Mouse (Mus musculus) spleen, adult 18-20 months (tissue): ENCODE data around the gene Scd3.

ENCODE experiments used
- DNase-seq, 2 experiments: peaks; one replicate each; pipeline ENCODE4 v3.0.0; 2022; ENCODE audit warnings: mixed read lengths in 2 of 2

The Scd3 gene

DNA sequence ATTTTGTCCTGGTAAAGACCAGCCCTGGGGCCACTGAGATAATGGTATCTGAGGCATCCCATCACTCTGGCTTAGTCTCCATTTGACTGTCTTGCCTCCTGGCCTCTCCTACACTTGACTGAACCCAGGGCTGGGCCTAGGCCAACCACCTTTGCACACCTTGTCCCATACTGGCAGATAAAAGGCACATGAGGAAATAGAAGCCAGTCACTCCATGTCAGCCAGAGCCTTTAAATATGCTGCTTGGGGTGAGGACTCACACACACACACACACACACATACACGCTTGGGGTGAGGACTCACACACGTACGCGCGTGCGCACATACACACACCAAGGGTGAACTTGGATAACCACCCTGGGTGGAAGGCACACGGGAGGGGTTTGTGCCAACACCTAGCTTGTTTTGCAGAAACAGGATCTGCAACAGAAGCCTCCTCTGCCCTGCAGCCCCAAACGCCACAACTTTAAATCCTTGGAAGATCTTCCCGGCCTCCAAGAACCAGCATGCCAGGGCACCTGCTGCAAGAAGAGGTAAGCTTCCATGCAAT, at the start of gene Scd3:
Scd3 (plus strand) TSS at position 255 of the 550 bp plus-strand sequence.
- DNase-seq, result no peak

- no peak for DNase-seq
Observed at GRCm38 (mm10) chr19:44153781-44154180, 49.3 kb upstream of the Scd3 start.

DNA sequence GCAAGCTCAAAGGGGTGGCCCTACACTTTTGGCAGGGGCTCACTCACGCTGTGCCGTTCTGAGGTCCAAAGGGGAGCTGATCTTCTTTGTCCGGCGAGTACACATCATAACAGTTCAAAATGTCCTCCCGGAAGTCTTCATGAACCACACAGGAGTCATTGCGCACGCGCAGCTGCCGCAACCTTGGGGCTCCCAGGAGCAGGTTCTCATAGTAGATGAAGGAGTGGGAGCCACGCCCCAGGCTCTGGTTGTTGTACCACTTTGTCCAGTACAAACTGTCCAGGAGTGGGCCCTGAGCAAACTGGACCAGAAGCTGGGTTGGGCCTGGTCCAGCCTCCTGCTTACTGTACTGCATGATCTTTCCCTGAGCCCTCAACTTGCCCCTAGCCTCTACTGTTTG, 46.1 kb upstream of the Scd3 start:
- no peak for DNase-seq

GRCm38 (mm10) chr19:44159386-44159785, 43.7 kb upstream of the Scd3 start:
- DNase-seq, result no peak

DNA sequence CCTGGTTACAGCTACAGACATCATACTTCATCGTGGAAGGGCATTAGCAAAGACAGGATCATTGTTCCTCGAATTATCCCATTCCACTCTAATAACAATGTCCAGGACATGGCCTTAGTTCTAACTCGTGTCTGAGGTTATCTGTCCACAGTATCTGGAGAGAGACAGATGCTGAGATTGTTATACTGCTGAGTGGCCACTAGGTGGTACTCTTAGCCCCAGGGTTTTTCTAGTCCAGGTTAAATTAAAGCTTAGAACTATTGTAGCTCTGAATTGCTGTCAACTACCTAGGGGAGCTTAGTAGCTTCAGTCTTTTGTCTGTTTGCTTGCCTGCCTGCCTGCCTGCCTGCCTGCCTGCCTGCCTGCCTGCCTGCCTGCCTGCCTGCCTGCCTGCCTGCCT, 41.6 kb upstream of the Scd3 start:
- no peak for DNase-seq

DNA sequence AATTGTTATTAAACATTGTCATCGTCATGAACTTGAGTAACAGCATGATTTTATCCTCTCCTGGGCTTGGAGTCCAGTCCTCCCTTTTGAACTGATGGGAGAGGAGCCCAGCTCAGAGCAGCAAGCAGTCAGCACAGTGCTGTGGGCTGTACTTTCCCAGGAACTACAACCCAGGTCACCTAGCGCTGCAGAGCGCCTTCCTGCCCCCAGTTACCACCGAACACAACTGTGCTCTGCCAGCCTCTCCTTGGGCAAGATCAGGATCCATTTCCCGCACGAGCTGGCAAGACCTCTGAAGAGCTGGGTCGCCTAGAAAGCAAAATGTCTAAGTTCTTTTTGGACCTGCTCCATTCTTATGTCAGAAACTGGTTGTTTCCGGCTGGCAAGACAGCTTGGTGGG, 28.2 kb upstream of the Scd3 start:
- no peak for DNase-seq

GRCm38 (mm10) chr19:44176741-44177140, 26.3 kb upstream of the Scd3 start:
- no peak for DNase-seq

GRCm38 (mm10) chr19:44180502-44180901, 22.6 kb upstream of the Scd3 start:
- no peak for DNase-seq

- no peak for DNase-seq
Observed at GRCm38 (mm10) chr19:44183968-44184367, 19.1 kb upstream of the Scd3 start.

DNA sequence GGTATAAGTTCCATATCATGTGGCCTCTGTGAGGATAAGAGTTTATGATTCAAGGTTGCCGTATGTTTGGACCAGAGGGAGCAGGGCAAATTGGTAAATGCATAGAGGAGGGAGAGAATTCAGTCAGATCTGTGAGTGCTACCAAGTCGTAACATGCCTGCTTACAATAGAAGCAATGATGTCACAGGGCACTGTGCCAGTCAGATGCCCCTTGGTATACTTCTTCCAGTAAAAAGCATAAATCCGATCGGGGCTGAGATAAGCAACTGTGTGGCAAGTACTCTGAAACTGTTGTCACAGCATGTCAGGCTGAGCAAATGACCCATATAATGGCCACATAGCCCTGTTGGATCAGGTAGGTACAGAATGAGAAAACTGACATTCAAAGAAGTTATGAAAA, 14.0 kb upstream of the Scd3 start:
- no peak for DNase-seq

DNA sequence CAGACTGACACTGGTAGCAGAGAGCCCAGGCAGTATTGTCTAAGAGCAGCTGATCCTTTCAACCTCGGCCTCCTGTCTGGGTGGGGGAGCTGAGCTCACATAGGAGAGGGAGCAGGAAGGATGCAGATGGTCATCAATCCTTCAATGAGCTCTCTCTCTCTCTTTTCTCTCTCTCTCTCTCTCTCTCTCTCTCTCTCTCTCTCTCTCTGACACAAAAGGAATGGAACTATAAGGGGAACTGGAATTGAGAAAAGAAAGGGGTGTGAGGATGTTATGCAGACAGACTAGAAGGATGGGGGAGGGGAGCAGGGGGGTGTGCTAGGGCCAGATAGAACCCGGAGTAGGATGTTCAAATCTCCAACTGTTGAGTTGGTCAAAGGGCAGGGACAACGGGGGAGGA, 10.7 kb upstream of the Scd3 start, which contains the start of gene Pkd2l1:
Pkd2l1 (minus strand) TSS at position 101 of the 400 bp plus-strand sequence.
- DNase-seq, result no peak

DNA sequence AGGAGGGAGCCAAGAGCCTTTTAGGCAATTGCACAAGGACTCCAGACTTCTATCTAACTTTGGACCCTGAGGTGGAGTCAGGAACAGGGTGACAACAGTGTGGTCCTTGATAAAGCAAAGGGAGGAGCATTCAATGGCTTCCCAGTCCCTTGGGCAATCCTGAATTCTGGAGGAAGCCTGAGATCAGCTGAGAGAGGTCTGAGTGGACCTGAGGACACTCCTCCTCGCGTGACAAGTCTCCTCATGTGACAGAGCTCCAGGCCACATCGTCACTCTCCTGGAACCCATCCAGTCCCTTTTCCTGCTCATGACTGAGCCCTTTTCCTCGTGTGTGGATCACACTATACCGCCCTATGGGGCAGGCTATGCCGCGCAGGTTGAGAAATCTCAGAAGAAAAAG, 9.2 kb upstream of the Scd3 start:
- no peak for DNase-seq

- peak; percentile 27 to 69 for DNase-seq
Observed at GRCm38 (mm10) chr19:44195138-44195537, 7.9 kb upstream of the Scd3 start.

DNA sequence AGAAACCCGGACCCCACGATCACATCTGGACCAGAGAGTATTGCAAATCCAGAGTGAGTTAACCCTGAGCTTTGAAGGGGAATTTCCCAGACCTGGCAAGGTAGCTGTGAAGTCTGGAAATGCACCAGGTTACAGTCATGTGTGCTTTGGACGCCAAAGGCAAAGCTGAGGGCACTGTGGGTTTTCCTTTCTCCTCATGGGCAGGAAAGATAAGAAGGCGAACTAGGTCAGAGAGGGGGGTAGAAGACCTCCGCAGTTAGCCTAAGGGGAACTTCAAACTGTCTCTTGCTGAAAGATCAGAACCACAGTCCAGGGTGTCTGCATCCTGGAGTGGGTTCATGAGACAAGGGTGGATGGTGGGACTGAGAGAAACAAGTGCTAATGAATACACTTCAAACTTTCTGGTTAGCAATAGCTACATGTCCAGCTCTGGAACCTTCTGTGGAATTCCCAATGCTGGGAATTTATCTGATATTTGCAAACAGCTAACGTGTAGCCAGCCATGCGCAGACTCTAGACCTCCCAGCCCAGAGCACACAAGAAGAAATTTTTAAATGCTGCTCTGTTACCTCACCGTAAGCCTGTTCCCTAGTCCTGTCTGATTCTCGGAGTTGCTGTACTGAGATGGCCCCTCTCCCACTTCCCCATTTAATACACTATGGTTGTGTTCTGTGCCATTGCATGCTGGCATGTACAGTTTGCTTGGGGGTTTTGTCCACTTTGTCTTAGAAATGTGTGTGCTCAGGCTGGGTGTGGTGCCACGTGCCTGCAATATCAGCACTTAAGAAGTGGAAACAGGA, 5.8 kb upstream of the Scd3 start:
- DNase-seq, result no peak

GRCm38 (mm10) chr19:44198494-44198893, 4.6 kb upstream of the Scd3 start:
- no peak for DNase-seq

- DNase-seq, result peak in 1 of 2 experiments; percentile 7
Observed at GRCm38 (mm10) chr19:44198964-44199363, 4.1 kb upstream of the Scd3 start.

GRCm38 (mm10) chr19:44207079-44207478, 4.0 kb downstream of the Scd3 start:
- no peak for DNase-seq

DNA sequence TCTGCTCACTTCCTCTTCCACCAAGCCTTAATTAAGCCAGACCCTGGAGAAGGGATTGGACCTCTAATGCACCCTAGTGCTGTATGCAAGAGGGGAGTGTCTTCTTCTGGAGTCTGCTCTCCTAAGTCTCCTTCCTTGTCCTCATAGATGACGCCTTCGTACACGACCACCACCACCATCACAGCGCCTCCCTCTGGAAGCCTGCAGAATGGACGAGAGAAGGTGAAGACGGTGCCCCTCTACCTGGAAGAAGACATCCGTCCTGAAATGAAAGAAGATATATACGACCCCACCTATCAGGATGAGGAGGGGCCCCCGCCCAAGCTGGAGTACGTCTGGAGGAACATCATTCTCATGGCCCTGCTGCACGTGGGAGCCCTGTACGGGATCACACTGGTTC, 12.2 kb downstream of the Scd3 start:
- no peak for DNase-seq

DNA sequence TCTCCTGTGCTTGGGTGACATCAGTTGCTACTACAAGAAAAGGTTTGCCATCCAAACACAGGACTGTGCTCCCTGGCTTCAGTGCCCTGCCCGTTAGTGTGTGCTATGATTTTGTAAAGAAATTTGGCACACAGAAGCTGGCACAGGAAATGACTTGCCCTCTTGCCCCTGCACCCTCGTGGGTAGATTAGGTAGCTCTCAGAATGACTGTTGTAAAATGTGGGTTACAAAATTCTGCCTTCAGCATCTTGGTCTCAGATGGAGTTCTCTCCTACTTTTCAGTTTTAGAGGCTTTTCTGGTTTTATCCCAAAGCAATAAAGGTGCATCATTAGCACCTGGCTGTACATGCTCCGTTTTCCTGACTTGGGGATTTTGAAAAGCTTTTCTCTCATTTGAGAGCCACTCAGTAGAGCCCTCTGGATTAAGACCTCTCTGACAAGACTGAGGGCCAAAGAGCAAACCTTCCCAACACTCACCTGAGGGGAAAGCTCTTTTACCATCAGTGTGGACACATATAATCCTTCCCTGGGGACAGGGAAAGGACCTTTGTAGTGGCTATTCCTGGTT, 15.0 kb downstream of the Scd3 start:
- no peak for DNase-seq

- DNase-seq, result no peak
Observed at GRCm38 (mm10) chr19:44225728-44226127, 22.7 kb downstream of the Scd3 start.

DNA sequence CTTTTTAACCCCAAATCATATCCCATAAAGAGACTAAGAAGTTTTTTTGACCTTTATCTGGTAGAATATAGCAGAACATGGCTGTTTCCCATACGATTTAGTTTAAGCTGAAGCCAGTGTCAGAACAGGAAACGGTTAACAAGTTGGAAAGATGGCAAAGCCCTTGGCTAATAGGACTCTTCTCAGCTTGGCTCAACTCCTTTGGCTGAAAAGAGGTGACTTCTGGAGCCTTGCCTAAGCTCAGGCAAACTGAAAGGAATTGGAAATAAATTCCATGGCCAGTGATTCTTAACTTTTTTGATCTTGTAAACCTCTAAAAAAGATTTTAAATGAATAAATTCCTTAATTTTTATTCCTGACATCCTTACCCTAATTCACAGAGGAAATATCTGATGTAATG, 26.7 kb downstream of the Scd3 start:
- no peak for DNase-seq

GRCm38 (mm10) chr19:44230212-44230611, 27.1 kb downstream of the Scd3 start:
- no peak for DNase-seq

DNA sequence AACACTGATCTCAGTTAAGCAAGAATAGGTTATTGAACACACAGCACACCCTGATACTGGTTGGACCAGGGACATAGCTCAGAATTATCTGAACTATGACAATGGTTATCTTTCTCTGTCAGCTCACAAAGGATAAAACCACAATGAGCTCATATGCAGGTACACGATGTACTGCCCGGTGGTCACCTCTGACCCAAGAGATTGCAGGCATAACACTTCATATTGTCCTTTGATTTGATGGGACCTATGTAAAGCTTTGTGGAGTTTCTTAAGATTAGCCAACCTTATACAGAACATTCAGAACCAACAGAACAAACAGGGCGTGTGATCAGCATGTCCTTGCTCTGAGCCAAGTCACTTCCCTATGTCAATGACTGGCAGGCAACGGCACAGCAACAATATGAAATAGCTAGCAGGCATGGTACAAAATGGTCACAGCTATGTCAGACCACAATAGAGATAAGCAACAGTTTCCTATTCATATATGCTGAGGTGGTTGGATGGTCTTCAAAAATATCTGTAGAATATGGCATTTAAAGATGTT, 28.6 kb downstream of the Scd3 start:
- no peak for DNase-seq

- DNase-seq, result no peak
Observed at GRCm38 (mm10) chr19:44237471-44238006, 34.5 kb downstream of the Scd3 start.
